Comparison of ENCODE assay signal across 7 mouse cellular contexts in genomic region chr1:91209343-91209742, GRCm38 (mm10). TPM values are rescaled to one million over a fixed set of nuclear protein-coding genes. Genes with fewer than 3 reads are reported as not detected.
DNase-seq lines count a peak whose midpoint lies in the region; ATAC-seq and TF ChIP-seq lines count a peak whose summit lies in the region.

No protein-coding gene starts in this region.

- H3K27ac ChIP-seq in neural tube, embryonic 13.5 days (replicated peaks), result peak overlapping the region; percentile 83
- peak overlapping the region; percentile 90 for H3K27ac ChIP-seq in gastrocnemius, adult 2 months
- peak overlapping the region; percentile 85 for H3K27ac ChIP-seq in hindbrain, embryonic 16.5 days (ENCODE audit: low read depth, low read length)
- no peak overlapping the region for H3K27ac ChIP-seq in thymus, adult 2 months (ENCODE audit: control insufficient read depth, insufficient read depth, low read length)
- no peak overlapping the region for H3K27ac ChIP-seq in kidney, embryonic 16.5 days (ENCODE audit: low read length)

- H3K4me3 ChIP-seq in neural tube, embryonic 13.5 days, result no peak overlapping the region
- peak overlapping the region; percentile 1; the same call in 1 of the 2 replicates for H3K4me3 ChIP-seq in gastrocnemius, adult 2 months
- no peak overlapping the region for H3K4me3 ChIP-seq in hindbrain, embryonic 16.5 days (ENCODE audit: low read length)
- no peak overlapping the region for H3K4me3 ChIP-seq in thymus, adult 2 months (ENCODE audit: control insufficient read depth, insufficient read depth, low read length)
- H3K4me3 ChIP-seq in kidney, embryonic 16.5 days (ENCODE audit: low read length), result no peak overlapping the region

- H3K9ac ChIP-seq in neural tube, embryonic 13.5 days, result no peak overlapping the region
- H3K9ac ChIP-seq in hindbrain, embryonic 16.5 days (ENCODE audit: low read depth, low read length), result no peak overlapping the region
- H3K9ac ChIP-seq in kidney, embryonic 16.5 days (replicated peaks; ENCODE audit: low read length), result no peak overlapping the region

- H3K4me1 ChIP-seq in neural tube, embryonic 13.5 days (replicated peaks), result peaks cover 23% of the 10 kb centered on the region
- H3K4me1 ChIP-seq in hindbrain, embryonic 16.5 days (ENCODE audit: control insufficient read depth, insufficient read depth, low read depth, low read length), result peaks cover 20% of the 10 kb centered on the region
- H3K4me1 ChIP-seq in thymus, adult 2 months (replicated peaks; ENCODE audit: control insufficient read depth, insufficient read depth, low read length), result peaks cover 20% of the 10 kb centered on the region; the same call in 1 of the 2 replicates
- H3K4me1 ChIP-seq in kidney, embryonic 16.5 days (ENCODE audit: insufficient read depth, low read length), result no peaks in the 10 kb centered on the region

- peak; percentile 77 for ATAC-seq in neural tube, embryonic 13.5 days (ENCODE audit: low read depth)
- ATAC-seq in hindbrain, embryonic 16.5 days, result peak; percentile 87
- ATAC-seq in kidney, embryonic 16.5 days (ENCODE audit: low FRiP score, low TSS enrichment), result no peak

- WGBS in neural tube, embryonic 13.5 days, result 71% methylated on average over 6 of the region's 6 CpGs
- 60% methylated on average over 6 of the region's 6 CpGs for WGBS in hindbrain, embryonic 16.5 days
- 98% methylated on average over 6 of the region's 6 CpGs for WGBS in thymus, adult 2 months
- WGBS in kidney, embryonic 16.5 days, result 85% methylated on average over 6 of the region's 6 CpGs

- TF ChIP-seq POLR2A in thymus, adult 2 months (IDR thresholded peaks at IDR 0.05; ENCODE audit: control insufficient read depth, extremely low read depth, insufficient read depth, low read length, poor library complexity), result no peak

- no peak for DNase-seq in neural tube, embryonic 10.5 days (ENCODE audit: extremely low spot score, low spot score)
- peak; percentile 64 for DNase-seq in gastrocnemius, adult 2 months
- DNase-seq in skeletal muscle tissue, adult 2 months (ENCODE audit: low read depth, low spot score), result peak; percentile 53
- no peak for DNase-seq in thymus, adult 2 months

- no peaks in the 10 kb centered on the region for H3K9me3 ChIP-seq in neural tube, embryonic 13.5 days
- no peaks in the 10 kb centered on the region for H3K9me3 ChIP-seq in hindbrain, embryonic 16.5 days (ENCODE audit: control insufficient read depth, low read length)
- H3K9me3 ChIP-seq in kidney, embryonic 16.5 days (ENCODE audit: low read length), result no peaks in the 10 kb centered on the region

- no peak for TF ChIP-seq CTCF in gastrocnemius, adult 2 months (IDR thresholded peaks at IDR 0.05)
- TF ChIP-seq CTCF in thymus, adult 2 months (IDR thresholded peaks at IDR 0.05; ENCODE audit: borderline replicate concordance, control insufficient read depth, extremely low read depth, insufficient read depth, low read length, poor library complexity), result no peak

- no peaks in the 10 kb centered on the region for H3K36me3 ChIP-seq in neural tube, embryonic 13.5 days
- no peaks in the 10 kb centered on the region for H3K36me3 ChIP-seq in hindbrain, embryonic 16.5 days (ENCODE audit: control insufficient read depth, insufficient read depth, low read length)
- H3K36me3 ChIP-seq in thymus, adult 2 months (ENCODE audit: control insufficient read depth, insufficient read depth, low read length), result peaks cover 37% of the 10 kb centered on the region
- no peaks in the 10 kb centered on the region for H3K36me3 ChIP-seq in kidney, embryonic 16.5 days (ENCODE audit: insufficient read depth, low read length)

- H3K4me2 ChIP-seq in neural tube, embryonic 13.5 days, result no peak overlapping the region
- H3K4me2 ChIP-seq in hindbrain, embryonic 16.5 days (ENCODE audit: low read length), result no peak overlapping the region
- H3K4me2 ChIP-seq in kidney, embryonic 16.5 days (replicated peaks; ENCODE audit: low read depth, low read length), result no peak overlapping the region

- no peaks in the 10 kb centered on the region for H3K27me3 ChIP-seq in neural tube, embryonic 13.5 days
- H3K27me3 ChIP-seq in hindbrain, embryonic 16.5 days (replicated peaks; ENCODE audit: control insufficient read depth, insufficient read depth, low read length), result no peaks in the 10 kb centered on the region
- no peaks in the 10 kb centered on the region for H3K27me3 ChIP-seq in thymus, adult 2 months (ENCODE audit: control insufficient read depth, insufficient read depth, low read length)
- H3K27me3 ChIP-seq in kidney, embryonic 16.5 days (ENCODE audit: insufficient read depth, low read length), result no peaks in the 10 kb centered on the region

- intact Hi-C loops in gastrocnemius, adult 2 months (cut with DNase I), result no loop called here

RNA-seq across cellular contexts. Expression of gene Ramp1, which starts 29.7 kb away (rescaled TPM):
- polyA plus RNA-seq in neural tube, embryonic 13.5 days (2015; fragmentation: Nextera tagmentation; extraction: Ambion mirVana), result 2.7 and 3.2 TPM in 2 replicates
- 10 to 100 TPM; 19.0 to 29.3 TPM for total RNA-seq in gastrocnemius, adult 2 months (2021)
- polyA plus RNA-seq in hindbrain, embryonic 16.5 days (2015; fragmentation: Nextera tagmentation; extraction: Ambion mirVana), result 20.8 and 28.5 TPM in 2 replicates
- 261 and 288 TPM in 2 replicates for polyA plus RNA-seq in thymus, adult 2 months (2012; rRNA removed)
- polyA plus RNA-seq in kidney, embryonic 16.5 days (2015; fragmentation: Nextera tagmentation; extraction: Ambion mirVana), result 1.3 and 2.2 TPM in 2 replicates

RNA-seq across cellular contexts. Expression of gene Ube2f, which starts 40.8 kb away (rescaled TPM):
- 67.7 and 68.8 TPM in 2 replicates for polyA plus RNA-seq in neural tube, embryonic 13.5 days (2015; fragmentation: Nextera tagmentation; extraction: Ambion mirVana)
- 10 to 100 TPM; 52.1 to 61.6 TPM for total RNA-seq in gastrocnemius, adult 2 months (2021)
- polyA plus RNA-seq in hindbrain, embryonic 16.5 days (2015; fragmentation: Nextera tagmentation; extraction: Ambion mirVana), result 59.2 and 60.1 TPM in 2 replicates
- 32.5 and 36.7 TPM in 2 replicates for polyA plus RNA-seq in thymus, adult 2 months (2012; rRNA removed)
- 71.7 and 74.9 TPM in 2 replicates for polyA plus RNA-seq in kidney, embryonic 16.5 days (2015; fragmentation: Nextera tagmentation; extraction: Ambion mirVana)

Comparison
In these comparisons a context has a peak if more than half of its experiments do, and no peak if none do; other contexts are left out.
1. H3K27ac ChIP-seq: peak in neural tube, embryonic 13.5 days (single experiment), gastrocnemius, adult 2 months (single experiment) and hindbrain, embryonic 16.5 days (single experiment); none in thymus, adult 2 months (single experiment) and kidney, embryonic 16.5 days (single experiment).
2. DNase-seq: peak in gastrocnemius, adult 2 months (single experiment) and skeletal muscle tissue, adult 2 months (single experiment); none in neural tube, embryonic 10.5 days (single experiment) and thymus, adult 2 months (single experiment).